Mouse (Mus musculus) cortical plate, adult 2 months (tissue): ENCODE measurements around the gene Uncx.

Experiments
- CTCF ChIP-seq: fragments of 200-500 bp; IDR thresholded peaks from 2 replicates; pipeline ENCODE4 v1.5.1; 2011; ENCODE audit warnings: mild to moderate bottlenecking, control low read depth, low read length; ENCODE audit not compliant: insufficient read depth; ENCODE audit errors: extremely low read depth
- POLR2A ChIP-seq: fragments of 200-500 bp; IDR thresholded peaks from 2 replicates; pipeline ENCODE4 v1.6.1; 2011; ENCODE audit warnings: mild to moderate bottlenecking, low read length, control low read depth; ENCODE audit not compliant: insufficient read depth; ENCODE audit errors: extremely low read depth

- TF ChIP-seq CTCF (no peak), POLR2A (no peak)
Observed at GRCm38 (mm10) chr5:139557079-139557478, 13.8 kb downstream of the Uncx start.
